Mouse (Mus musculus): ENCODE results near the gene Rxrb.

Gene Rxrb

DNA sequence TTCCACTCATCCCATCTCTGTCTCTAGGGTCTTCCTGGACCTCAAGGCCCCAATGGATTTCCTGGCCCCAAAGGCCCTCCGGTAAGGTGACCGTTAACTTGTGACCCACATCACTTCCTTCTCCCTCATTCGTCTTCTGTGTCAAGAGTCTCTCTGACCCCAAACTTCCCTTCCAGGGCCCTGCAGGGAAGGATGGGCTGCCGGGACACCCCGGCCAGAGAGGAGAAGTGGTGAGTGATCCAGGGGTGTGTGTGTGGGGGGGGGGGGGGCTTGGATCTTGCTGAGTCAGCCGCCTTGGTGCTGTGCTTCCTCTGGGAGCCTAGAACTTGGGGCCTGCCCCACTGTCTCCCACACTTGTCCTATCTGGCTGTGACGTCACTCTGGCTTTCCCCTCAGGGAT is 25.6 kb downstream of the Rxrb start:
- DNase-seq (ENCODE audit: low spot score), result no peak

DNA sequence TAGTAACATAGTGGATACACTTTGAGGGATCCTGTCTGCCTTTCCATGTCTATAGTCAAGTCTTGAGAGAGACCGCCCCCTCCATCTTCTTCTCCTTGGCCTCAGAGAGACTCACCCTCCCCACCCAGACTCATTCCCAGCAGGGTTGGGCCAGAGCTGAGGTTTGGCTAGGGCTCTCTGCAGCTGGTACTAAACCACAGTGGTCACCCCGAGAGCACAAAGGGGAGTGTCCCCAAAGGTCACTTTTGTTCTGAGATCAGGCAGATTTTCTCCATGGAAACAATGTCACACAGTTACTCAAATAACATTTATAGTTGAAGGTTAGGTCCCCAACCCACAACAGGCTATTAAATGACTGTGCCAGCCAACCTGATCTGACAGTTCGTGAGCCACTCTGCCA is 37.3 kb downstream of the Rxrb start:
- no peak for DNase-seq (ENCODE audit: low spot score)

DNA sequence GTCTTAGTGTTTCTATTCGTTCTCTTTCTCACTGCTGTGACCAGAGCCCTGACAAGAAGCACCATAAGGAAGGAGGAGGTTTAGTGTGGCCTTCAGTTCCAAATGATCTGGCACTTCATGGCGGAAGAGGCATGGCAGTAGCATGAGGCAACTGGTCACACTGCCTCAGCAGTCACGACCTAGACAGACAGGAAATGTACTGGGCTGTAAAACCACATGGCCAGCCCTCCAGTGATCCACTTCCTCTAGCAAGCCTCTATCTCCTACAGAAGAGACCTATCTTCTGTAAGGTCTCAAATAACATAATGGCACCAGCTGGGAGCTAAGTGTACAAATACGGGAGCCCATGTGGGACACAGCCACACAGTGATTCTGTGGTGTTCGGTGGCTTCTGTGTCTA is 40.5 kb downstream of the Rxrb start:
- no peak for DNase-seq (ENCODE audit: low spot score)

DNA sequence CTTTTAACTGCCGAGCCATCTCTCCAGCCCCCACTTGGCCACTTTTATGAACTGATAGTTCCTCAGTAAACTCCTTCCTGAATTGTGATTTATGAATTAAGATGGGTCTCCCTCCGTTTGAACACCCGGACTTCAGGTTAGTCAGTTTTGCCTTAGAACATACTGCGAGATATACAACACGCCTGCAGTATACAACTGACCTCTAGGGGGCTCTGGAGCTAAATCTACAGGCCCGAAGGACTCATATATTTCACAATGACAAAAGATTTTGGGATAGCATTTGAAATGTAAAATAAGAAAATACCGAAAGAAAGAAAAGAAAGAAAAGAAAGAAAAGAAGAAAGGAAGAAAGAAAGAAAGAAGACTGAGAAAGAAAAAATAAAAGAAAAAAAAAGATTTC is 43.7 kb downstream of the Rxrb start:
- no peak for DNase-seq (ENCODE audit: low spot score)

DNA sequence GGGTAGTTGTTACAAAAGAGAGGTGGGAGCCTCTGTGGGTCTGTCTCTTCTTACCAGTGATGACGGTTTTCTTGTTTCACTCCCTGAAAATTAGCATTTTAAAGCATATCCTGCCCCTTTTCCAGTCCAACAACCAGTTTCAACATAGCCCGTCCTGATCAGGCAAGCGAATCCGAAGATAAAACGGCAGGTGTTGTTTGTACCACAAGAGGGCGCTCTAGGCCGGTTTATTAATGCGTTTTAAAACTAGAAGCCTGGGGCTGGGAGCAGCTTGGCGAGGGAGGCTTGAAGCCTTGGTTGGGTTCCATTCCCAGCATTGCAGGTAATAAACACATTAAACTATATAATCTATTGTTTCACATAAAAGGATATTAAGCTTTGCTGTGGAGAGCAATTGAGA is 45.9 kb downstream of the Rxrb start:
- peak; percentile 58 for DNase-seq (ENCODE audit: low spot score)

DNA sequence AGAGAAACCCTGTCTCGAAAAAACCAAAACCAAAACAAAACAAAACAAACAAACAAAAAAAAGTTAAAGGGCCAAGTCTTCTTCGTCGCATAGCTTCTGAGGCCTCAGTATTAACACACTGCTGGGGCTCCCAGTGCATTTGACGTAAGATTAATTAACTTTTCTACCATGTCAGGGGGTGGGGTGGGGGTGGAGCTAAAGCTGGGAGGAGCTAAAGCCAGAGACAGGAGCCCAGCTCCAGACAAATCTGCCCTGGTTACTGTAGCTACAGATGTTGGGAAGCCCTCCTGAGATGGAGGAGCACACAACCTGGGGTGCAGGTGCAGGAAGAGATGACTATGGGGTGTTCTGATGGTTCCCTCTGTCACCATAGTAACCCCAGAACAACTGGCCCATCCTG is 46.5 kb downstream of the Rxrb start:
- DNase-seq (ENCODE audit: low spot score), result no peak

DNA sequence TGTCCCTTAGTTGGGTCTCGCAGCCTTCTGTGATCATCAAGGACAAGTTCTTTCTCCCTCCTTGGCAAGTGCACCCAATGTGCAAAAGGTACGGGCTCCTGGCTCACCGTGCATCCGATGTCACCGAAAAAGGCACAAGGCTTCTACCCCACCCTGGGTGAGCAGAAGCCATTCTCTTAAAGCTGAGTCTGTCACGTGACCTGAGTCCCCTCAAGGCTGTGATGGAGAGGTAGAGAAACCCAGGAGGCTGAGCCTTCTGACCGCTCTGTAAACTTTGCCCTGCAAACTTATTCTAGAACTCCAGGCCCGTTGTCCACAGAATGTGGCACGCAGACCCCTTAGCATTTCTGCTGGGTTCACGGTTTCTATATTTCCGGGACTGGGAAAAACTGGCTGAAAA is 47.4 kb downstream of the Rxrb start:
- no peak for DNase-seq (ENCODE audit: low spot score)

DNA sequence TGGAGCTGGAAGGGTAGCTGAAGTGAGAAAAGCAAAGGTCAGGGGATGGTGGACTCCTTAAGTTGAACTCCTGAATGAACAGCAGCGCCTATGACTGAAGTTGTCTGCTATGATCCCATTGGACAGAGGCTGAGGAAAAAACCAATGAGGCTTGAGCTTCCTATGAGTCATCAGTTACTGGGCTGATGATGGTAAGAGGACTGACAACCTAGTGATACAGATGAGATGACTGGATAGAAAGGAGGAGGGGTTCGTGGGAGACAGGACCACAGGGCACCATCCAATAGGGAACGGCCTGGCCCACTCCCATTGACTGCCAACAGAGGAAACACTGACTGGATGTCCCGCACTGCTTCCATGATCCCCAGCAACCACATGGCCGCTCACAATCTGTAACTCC is 48.0 kb downstream of the Rxrb start:
- DNase-seq (ENCODE audit: low spot score), result no peak

DNA sequence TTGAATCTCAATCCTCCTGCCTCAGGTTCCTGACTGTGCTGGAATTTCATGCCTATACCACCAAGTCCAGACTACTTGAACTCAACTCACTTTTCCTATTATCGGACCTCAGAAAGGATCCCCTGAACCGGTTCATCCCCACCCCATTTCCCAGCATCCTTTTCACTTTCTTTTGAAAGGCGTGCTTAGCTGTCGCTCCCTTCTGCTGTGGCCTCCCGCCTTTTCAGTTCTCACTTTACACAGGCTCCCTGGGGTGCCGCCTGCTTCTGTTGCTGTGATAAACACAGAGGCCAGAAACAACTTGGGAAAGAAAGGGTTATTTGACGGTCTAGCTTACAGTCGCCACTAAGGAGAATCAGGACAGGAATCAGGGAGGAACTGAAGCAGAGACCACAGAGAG is 51.5 kb downstream of the Rxrb start:
- no peak for DNase-seq (ENCODE audit: low spot score)

DNA sequence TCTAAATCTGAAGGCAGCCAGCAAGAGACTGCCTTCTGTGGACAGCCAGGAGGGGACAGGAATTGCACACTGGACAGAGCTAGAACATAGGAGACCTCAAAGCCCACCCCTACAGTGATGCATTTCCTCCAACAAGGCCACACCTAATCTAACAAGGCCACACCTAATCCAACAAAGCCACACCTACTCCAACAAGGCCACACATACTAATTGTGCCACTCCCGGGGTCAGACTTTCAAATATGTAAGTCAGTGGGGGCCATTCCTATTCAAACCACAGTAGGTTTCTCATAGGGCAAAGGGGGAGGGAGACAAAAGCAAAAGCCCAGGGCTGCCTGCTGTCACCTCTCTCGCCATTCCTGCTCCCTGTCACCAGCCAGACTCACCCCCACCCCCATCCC is 55.8 kb downstream of the Rxrb start:
- DNase-seq (ENCODE audit: low spot score), result no peak
